Mouse (Mus musculus) stomach, embryonic 15.5 days (tissue): ENCODE data around the gene Apba1. TPM values are rescaled to one million over a fixed set of nuclear protein-coding genes. Genes with fewer than 3 reads are reported as not detected.

Experiments used
- ATAC-seq: fragments of 200-750 bp; cut with Nextera tagmentation; 2 replicates; pipeline ENCODE4 v1.8.0; 2017; ENCODE audit warnings: low read depth, moderate number of reproducible peaks, moderate TSS enrichment; ENCODE audit not compliant: insufficient read depth, low FRiP score
- H3K27ac ChIP-seq: fragments of 300-500 bp; sonication (generic); 2 replicates; pipeline ENCODE4 v1.5.1; 2015; ENCODE audit warnings: mild to moderate bottlenecking, inconsistent platforms
- H3K27me3 ChIP-seq: fragments of 300-500 bp; sonication (generic); replicated peaks from 2 replicates; pipeline ENCODE4 v1.6.1; 2015; ENCODE audit warnings: inconsistent platforms
- H3K36me3 ChIP-seq: fragments of 300-500 bp; sonication (generic); 2 replicates; pipeline ENCODE4 v1.6.1; 2015; ENCODE audit warnings: inconsistent platforms
- H3K4me1 ChIP-seq: fragments of 300-500 bp; sonication (generic); 2 replicates; pipeline ENCODE4 v1.6.1; 2015; ENCODE audit warnings: inconsistent platforms
- H3K4me2 ChIP-seq: fragments of 300-500 bp; sonication (generic); 2 replicates; pipeline ENCODE4 v1.6.1; 2015; ENCODE audit warnings: mild to moderate bottlenecking, inconsistent platforms
- H3K4me3 ChIP-seq: fragments of 300-500 bp; sonication (generic); replicated peaks from 2 replicates; pipeline ENCODE4 v1.5.1; 2015; ENCODE audit warnings: inconsistent platforms
- H3K9ac ChIP-seq: fragments of 300-500 bp; sonication (generic); 2 replicates; pipeline ENCODE4 v1.6.1; 2015; ENCODE audit warnings: inconsistent platforms
- H3K9me3 ChIP-seq: fragments of 300-500 bp; sonication (generic); 2 replicates; pipeline ENCODE4 v1.6.1; 2016; ENCODE audit warnings: inconsistent platforms
- WGBS: fragments of 180-500 bp; shearing (Covaris S2); methylation state at CpG from one replicate; pipeline ENCODE4 v1.1.7; 2015; 5-methylcytosine and 5-hydroxymethylcytosine counted together
- polyA plus RNA-seq: library from polyadenylated mRNA; unstranded; fragments of >200 nt; fragmentation: Nextera tagmentation; extraction: Ambion mirVana; gene quantifications from 2 replicates; pipeline ENCODE4 v1.2.1, GENCODE M21; 2015

The Apba1 gene
- polyA plus RNA-seq, 1 experiment from 2014 or later, result 0.62 TPM

DNA sequence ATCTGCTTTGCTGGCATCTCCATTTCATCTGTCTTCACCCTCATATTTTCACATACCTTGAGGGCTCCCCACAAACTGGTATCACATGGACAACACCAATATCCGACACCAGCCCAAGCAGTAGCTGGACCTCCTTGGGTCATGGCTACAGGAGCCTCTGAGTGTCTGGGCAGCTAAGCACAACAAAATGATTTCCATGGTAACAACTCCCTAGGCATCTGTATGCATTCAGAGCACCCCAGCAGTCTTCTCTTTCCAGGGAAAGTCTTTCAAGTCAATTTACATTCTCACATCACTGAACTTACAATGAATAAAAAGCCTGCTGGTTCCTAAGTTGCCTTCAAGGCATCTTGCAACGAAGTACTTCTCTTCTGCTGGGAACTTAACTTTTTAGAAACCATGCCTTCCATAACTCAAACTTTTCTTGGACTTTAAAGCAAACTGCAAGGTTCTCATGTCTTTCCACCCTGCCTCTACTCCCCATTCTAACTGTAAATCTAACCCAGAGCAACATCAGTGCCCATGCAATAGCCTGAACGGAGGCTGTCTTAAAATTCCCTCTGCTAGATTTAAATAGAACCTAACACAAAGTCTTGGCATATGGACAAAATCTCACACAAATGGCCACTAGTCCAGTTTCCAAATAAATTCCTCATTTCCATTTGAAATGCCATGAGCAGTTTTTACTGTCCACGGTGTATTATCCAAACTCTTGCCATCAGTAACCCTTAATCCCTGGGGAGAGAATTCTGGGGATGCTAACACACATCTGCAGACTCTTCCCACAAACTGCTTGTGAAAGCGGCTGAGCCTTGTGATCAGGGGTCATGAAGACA is 160.9 kb downstream of the Apba1 start:
- Histone ChIP-seq H3K27me3 (no peaks in the 10 kb centered on the region), H3K27ac (no peak overlapping the region), H3K36me3 (no peaks in the 10 kb centered on the region), H3K9me3 (no peaks in the 10 kb centered on the region), H3K4me1 (no peaks in the 10 kb centered on the region), H3K4me3 (no peak overlapping the region), H3K9ac (no peak overlapping the region), H3K4me2 (no peak overlapping the region)
- 73% methylated on average over 5 of the region's 5 CpGs for WGBS
- no peak for ATAC-seq

DNA sequence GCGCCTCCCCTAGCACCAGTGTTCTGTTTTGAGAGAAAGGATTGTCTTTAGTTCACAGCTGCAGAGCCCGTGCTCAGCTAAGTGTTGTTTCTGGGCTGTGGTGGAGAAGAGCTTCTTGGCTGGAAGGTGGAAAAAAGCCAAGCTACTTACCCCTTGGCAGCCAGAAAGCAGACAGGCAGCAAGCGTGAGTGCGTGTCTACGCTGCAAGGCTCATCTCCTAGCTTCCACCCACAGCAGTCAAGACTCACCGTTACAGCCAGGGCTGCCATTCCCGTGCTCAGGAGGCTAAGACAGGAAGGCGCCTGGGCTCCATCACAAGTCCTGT is 161.5 kb downstream of the Apba1 start:
- H3K4me3 ChIP-seq, result no peak overlapping the region
- no peaks in the 10 kb centered on the region for H3K4me1 ChIP-seq
- H3K9ac ChIP-seq, result no peak overlapping the region
- H3K9me3 ChIP-seq, result no peaks in the 10 kb centered on the region
- no peak for ATAC-seq
- no peak overlapping the region for H3K27ac ChIP-seq
- no peaks in the 10 kb centered on the region for H3K36me3 ChIP-seq
- WGBS, result 66% methylated on average over 8 of the region's 8 CpGs
- no peaks in the 10 kb centered on the region for H3K27me3 ChIP-seq
- no peak overlapping the region for H3K4me2 ChIP-seq

DNA sequence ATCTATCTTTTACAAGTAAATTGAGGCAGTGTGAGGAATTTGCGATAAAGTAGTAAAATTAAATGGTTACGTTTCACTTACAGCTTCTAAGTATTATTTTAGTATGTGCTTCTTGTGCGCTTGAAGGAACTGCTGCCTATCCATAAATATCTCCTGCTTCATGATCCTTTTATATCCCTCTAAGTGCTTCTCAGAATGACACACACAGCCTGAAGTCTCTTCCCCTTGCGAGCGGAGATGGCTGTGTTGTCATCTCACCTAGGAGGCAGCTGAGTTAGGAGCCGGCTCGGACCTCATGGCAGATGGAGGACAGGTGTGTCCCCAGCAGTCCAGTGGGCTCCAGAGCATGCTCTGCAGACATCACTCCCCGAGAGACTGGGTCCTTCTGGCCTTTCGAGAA is 163.9 kb downstream of the Apba1 start:
- Histone ChIP-seq H3K4me3 (no peak overlapping the region), H3K4me2 (no peak overlapping the region), H3K9me3 (no peaks in the 10 kb centered on the region), H3K9ac (no peak overlapping the region), H3K27me3 (no peaks in the 10 kb centered on the region), H3K27ac (no peak overlapping the region), H3K36me3 (no peaks in the 10 kb centered on the region), H3K4me1 (no peaks in the 10 kb centered on the region)
- WGBS, result 89% methylated on average over 9 of the region's 9 CpGs
- no peak for ATAC-seq

DNA sequence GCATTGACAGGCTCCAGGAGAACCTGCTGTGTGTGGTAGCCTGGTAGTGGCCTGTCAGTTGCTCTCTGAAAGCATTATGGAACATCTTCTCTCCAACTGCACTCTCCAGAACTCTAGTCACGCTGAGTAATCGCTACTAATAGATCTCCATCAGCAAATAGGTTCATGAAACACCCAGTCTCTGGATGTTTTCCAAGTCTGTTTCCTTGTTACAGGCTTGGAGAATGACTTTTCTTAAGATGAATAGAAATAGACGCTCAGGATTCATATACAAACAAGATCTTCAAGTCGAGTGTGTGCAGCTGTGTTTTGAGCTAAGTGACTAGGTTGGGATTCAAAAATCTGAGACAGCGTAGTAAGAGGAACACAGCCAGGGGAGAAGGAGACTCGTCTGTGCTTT is 165.4 kb downstream of the Apba1 start:
- Histone ChIP-seq H3K4me3 (no peak overlapping the region), H3K9me3 (no peaks in the 10 kb centered on the region), H3K27me3 (no peaks in the 10 kb centered on the region), H3K9ac (no peak overlapping the region), H3K36me3 (no peaks in the 10 kb centered on the region), H3K27ac (no peak overlapping the region), H3K4me1 (no peaks in the 10 kb centered on the region), H3K4me2 (no peak overlapping the region)
- ATAC-seq, result no peak
- 37% methylated on average over 6 of the region's 6 CpGs for WGBS

DNA sequence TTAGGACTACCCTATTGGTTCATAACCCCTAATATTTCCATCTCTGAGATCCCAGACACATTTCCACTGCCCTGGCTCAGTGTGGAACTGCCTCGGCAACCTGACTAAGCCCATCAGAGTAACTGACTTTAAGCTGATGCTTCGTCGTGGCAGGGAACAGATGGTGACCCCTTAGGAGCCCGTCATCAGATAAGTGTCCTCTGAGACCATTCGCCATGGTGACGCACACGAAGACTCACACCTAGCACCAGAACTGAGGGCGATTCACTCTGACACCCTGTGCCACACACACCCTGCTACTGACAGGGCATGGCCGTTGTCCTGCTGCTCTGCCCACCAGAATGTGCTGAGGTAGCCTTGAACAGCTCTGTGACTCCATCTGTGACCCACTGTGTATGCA is 166.1 kb downstream of the Apba1 start:
- no peak overlapping the region for H3K9ac ChIP-seq
- no peaks in the 10 kb centered on the region for H3K27me3 ChIP-seq
- 80% methylated on average over 9 of the region's 9 CpGs for WGBS
- no peak overlapping the region for H3K27ac ChIP-seq
- no peaks in the 10 kb centered on the region for H3K9me3 ChIP-seq
- no peak for ATAC-seq
- H3K4me1 ChIP-seq, result no peaks in the 10 kb centered on the region
- H3K4me3 ChIP-seq, result no peak overlapping the region
- no peaks in the 10 kb centered on the region for H3K36me3 ChIP-seq
- H3K4me2 ChIP-seq, result no peak overlapping the region

DNA sequence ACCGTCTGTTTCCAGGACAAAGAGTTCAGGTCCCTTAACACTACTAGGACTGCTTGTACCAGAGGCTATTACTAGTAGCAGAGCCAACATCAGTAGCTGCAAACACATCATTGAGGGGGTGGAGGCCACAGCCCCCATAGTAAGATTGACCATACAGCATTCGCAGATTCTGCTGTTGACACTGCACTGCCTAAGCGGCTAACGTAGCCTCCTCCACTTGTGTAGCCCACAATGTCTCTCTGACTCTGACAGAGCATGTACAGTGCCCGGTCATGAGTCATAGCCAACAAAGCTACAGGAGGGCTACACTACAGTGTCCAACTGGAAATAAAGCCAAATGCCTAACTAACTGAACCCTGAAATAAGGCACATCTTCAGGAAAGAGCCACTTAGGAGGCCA is 166.9 kb downstream of the Apba1 start:
- 88% methylated on average over 5 of the region's 5 CpGs for WGBS
- Histone ChIP-seq H3K4me1 (no peaks in the 10 kb centered on the region), H3K27me3 (no peaks in the 10 kb centered on the region), H3K9ac (no peak overlapping the region), H3K36me3 (no peaks in the 10 kb centered on the region), H3K4me3 (no peak overlapping the region), H3K27ac (no peak overlapping the region), H3K4me2 (no peak overlapping the region), H3K9me3 (no peaks in the 10 kb centered on the region)
- no peak for ATAC-seq

DNA sequence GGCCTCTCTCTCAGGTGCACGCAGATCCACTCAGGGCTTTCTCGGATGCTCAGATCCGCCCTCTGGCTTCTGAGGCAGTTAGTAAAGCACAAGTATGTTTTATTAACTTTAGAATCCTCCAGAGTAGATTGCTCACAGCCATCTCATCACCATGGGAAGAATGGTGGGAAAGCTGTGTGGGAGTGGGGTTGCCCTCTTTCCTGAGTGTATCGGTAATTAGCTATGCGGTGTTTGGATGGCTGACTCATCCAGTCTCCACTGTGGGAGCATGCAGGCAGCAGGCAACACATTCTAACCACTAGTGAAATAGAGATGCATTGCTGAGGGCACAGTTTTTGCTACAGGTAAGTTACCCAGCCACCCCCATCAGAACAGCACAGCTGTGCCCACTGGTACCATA is 172.1 kb downstream of the Apba1 start:
- Histone ChIP-seq H3K9me3 (no peaks in the 10 kb centered on the region), H3K4me3 (no peak overlapping the region), H3K9ac (no peak overlapping the region), H3K4me1 (no peaks in the 10 kb centered on the region), H3K36me3 (no peaks in the 10 kb centered on the region), H3K27ac (no peak overlapping the region), H3K27me3 (no peaks in the 10 kb centered on the region), H3K4me2 (no peak overlapping the region)
- ATAC-seq, result no peak
- WGBS, result 86% methylated on average over 5 of the region's 5 CpGs

DNA sequence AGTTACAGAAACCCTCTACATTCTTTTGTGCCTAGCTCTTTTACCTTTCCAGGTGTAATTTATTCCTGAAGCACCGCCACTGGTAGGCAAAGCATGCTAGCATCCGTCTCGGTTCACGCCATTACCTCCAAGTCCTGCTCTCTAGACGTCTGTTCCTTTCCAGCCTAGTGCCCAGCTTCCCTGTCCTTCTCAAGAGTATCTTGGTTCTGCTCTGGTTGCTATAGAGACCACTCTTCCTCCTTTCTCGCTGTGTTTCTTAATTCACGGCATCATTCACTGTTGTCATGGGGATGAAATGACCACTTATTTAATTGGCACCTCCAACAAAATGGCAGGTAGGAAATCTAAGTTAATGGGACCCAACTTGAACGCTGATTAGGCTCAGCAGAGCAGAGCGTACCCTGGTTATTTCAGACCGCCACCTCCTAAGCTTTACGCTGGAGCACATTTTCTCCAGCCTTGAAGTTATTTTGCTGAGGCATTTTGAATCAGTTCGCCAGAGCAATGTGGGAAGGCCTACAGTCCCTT is 182.8 kb downstream of the Apba1 start:
- Histone ChIP-seq H3K36me3 (no peaks in the 10 kb centered on the region), H3K27ac (no peak overlapping the region), H3K9ac (no peak overlapping the region), H3K27me3 (no peaks in the 10 kb centered on the region), H3K4me2 (no peak overlapping the region), H3K9me3 (no peaks in the 10 kb centered on the region), H3K4me3 (no peak overlapping the region), H3K4me1 (no peaks in the 10 kb centered on the region)
- no peak for ATAC-seq
- WGBS, result 83% methylated on average over 12 of the region's 12 CpGs

DNA sequence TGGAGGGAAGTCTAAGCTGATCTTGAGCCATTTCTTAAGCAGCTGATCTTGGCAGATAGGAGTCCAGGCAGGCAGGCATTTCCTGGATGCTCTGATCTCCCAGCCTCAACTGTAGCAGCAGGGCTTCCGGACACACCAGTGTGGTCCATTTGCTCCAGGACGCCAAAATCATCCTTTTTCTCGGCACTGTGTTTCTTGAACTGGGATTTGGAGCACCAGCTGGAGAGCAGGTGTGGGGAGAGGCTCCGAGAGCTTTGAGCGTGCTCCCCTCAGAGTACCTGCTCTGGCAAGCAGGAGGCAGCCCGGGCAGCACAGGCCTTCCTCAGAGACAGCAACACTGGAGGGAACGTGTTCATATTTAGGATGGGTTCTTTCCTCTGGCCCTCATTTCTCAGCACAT is 184.2 kb downstream of the Apba1 start:
- H3K27me3 ChIP-seq, result no peaks in the 10 kb centered on the region

DNA sequence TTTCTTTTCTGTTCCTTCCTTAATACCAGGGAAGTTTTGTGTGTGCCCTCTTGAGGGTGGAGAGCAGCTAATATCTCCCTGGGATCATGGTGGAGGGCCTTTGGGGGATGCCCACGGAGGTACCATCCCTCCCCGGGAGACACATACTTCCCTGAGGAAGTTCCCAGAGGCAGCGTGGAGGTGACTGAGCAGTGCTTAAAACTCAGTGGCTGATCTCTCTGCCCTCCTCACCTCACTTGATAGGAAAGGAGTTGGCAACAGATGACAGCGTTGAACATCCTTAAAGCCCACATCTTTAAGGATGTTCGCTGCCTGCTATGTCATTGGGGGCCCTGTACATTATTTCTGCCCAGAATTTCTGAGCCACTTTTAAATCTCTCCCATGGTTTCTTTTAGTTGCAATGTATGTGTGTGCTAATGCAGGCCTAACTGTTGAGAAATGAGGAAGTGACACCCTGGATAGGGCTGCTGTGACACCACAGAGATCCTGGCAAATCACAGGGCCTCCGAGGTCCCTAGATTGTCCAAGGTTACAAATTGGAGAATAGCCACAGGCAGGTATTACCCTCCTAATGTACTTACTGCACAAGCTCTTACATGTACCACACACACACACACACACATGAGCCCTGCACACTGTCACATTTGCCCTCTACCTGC is 187.5 kb downstream of the Apba1 start:
- Histone ChIP-seq H3K27ac (no peak overlapping the region), H3K9me3 (no peaks in the 10 kb centered on the region), H3K36me3 (no peaks in the 10 kb centered on the region), H3K4me2 (no peak overlapping the region), H3K4me3 (no peak overlapping the region), H3K4me1 (0 out of 2 replicates have a peak, but pooled peaks cover 3% of the 10 kb centered on the region), H3K27me3 (no peaks in the 10 kb centered on the region), H3K9ac (no peak overlapping the region)
- WGBS, result 83% methylated on average over 6 of the region's 6 CpGs
- no peak for ATAC-seq

More for the DNA sequence above, 184.2 kb downstream of the Apba1 start:
- H3K4me2 ChIP-seq, result no peak overlapping the region
- H3K9me3 ChIP-seq, result no peaks in the 10 kb centered on the region
- WGBS, result 75% methylated on average over 7 of the region's 7 CpGs
- no peak overlapping the region for H3K27ac ChIP-seq
- no peaks in the 10 kb centered on the region for H3K4me1 ChIP-seq
- no peak overlapping the region for H3K9ac ChIP-seq
- ATAC-seq, result no peak
- H3K36me3 ChIP-seq, result no peaks in the 10 kb centered on the region
- H3K4me3 ChIP-seq, result no peak overlapping the region

DNA sequence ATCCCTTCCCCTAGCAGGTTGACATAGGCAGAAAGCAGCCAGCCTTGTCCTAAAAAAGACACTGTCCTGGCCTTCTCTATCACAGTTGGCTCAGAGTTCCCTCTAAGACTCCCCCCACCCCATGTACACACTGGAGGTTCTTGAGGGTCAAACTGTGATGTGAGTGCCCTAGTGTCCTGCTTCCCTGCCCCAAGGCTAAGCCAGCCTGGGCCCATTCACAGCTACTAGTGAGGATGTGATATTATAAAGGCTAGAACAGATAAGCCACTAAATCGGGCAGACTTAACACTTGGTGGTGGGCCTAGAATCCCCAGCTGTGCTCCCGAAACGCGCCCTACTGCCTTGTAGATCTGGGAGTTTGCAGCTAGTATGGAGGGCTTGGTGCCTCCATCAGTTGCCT is 188.1 kb downstream of the Apba1 start:
- 82% methylated on average over 4 of the region's 4 CpGs for WGBS
- H3K4me2 ChIP-seq, result no peak overlapping the region
- H3K27me3 ChIP-seq, result no peaks in the 10 kb centered on the region
- no peaks in the 10 kb centered on the region for H3K9me3 ChIP-seq
- H3K36me3 ChIP-seq, result no peaks in the 10 kb centered on the region
- H3K9ac ChIP-seq, result no peak overlapping the region
- H3K4me3 ChIP-seq, result no peak overlapping the region
- 0 out of 2 replicates have a peak, but pooled peaks cover 3% of the 10 kb centered on the region for H3K4me1 ChIP-seq
- H3K27ac ChIP-seq, result no peak overlapping the region
- no peak for ATAC-seq

DNA sequence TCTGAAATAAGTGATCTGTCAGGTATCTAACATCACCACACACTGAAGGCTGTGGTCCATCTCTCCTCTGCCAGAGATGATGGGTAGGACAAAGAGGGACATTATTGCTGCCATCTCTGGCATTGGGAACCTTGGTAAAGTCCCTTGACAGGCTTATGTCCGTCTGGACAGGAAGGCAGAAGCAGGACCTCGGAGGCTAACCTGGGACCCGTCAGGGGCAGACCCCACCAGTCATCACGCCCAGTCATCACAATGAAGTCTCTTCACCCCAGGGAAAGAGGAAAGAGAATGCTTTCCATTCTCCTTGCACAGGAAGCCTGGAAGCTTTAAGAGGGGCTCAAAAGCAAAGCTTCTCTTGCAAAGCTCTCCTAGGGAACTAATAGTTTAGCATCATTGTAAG is 189.2 kb downstream of the Apba1 start:
- Histone ChIP-seq H3K9me3 (no peaks in the 10 kb centered on the region), H3K4me2 (no peak overlapping the region), H3K4me1 (0 out of 2 replicates have a peak, but pooled peaks cover 3% of the 10 kb centered on the region), H3K36me3 (no peaks in the 10 kb centered on the region), H3K27me3 (no peaks in the 10 kb centered on the region), H3K4me3 (no peak overlapping the region), H3K9ac (no peak overlapping the region), H3K27ac (no peak overlapping the region)
- no peak for ATAC-seq
- 52% methylated on average over 4 of the region's 4 CpGs for WGBS
